Mouse (Mus musculus) A20 (cell line): Measurements from ENCODE around the gene Chrm2.

Source experiments
- DNase-seq: peaks from one replicate; pipeline ENCODE4 v3.0.0-alpha.2; 2011; ENCODE audit warnings: low read depth, low spot score

Chrm2 gene

DNA sequence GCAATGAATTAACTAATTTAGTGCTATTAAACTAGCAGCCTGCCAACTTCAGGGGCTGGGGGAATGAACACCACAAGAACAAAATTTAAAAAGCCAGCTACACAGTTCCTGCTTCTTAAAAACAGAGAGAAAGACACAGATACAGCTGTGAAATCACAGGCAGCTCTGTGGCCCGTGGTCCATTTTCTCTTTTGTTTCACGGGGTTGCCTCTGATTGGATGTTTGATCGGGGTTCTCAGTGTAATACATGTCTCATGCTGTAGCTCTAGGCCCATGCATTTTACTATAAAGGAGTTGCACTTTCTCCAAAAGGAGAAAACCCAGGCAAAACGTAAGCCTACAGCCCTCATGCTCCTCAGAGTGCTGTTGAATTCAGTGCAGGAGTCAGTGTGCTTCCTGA is 128.6 kb downstream of the Chrm2 start:
- DNase-seq: no peak

DNA sequence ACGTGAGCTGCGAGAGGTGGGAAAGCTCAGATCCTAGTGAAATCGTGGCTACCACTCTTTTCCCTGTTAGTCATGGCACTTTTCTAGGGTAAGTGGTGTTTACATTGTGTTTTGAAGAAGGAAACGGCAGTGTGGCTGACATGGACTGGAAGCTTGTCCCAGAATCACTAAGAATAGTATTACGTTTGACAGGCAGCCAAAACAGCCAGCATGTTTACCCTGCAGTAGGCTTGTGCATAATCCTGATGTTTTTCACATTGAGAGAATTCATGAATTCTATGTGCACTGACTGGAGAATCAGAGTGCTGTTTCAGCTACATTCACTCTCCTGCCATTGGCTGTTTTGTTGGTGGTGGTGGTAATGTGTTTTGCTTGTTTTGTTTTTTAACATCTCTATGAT is 129.4 kb downstream of the Chrm2 start:
- DNase-seq: no peak

DNA sequence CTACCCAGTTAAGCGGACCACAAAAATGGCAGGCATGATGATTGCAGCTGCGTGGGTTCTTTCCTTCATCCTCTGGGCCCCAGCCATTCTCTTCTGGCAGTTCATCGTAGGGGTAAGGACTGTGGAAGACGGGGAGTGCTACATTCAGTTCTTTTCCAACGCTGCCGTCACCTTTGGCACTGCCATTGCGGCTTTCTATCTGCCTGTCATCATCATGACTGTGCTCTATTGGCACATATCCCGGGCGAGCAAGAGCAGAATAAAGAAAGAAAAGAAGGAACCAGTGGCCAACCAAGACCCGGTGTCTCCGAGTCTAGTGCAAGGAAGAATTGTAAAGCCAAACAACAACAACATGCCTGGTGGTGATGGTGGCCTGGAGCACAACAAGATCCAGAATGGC is 135.7 kb downstream of the Chrm2 start:
- DNase-seq: no peak

DNA sequence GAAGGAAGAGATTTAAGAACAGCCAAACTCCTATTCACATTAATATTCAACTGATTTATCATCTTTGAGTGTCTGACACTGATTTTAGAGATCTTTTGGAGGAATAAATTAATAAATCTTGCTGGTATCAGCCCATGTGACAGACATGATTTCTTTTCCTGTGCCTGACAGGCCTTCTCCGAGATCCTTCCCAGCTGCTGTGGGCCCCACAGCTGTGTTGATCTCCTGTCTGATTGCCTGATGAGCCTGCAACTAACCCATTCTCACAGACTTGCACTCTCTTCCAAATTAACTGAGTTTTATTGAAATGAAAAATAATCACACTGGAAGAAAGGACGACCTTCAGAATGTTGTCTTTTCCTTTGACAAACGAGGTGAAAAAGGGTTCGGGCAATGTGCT is 140.6 kb downstream of the Chrm2 start:
- no peak for DNase-seq

DNA sequence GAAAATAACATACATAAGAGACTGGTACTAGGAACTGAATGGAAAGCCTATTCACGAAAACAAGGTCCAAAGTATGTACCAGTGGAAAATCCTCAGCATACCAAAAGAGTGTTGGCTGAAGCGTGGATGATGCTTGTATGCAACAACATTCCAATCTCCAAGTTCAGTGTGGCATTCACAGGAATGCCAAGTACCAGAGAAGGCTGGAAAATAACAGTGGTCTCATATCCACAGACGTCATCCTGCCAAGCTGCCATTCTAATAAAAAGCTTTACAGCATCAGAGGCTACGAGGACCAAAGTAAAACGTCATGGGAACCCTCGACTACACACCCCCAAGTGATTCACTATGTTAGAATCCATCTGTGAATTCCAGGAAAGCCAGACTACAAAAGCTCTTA is 153.4 kb downstream of the Chrm2 start:
- no peak for DNase-seq

DNA sequence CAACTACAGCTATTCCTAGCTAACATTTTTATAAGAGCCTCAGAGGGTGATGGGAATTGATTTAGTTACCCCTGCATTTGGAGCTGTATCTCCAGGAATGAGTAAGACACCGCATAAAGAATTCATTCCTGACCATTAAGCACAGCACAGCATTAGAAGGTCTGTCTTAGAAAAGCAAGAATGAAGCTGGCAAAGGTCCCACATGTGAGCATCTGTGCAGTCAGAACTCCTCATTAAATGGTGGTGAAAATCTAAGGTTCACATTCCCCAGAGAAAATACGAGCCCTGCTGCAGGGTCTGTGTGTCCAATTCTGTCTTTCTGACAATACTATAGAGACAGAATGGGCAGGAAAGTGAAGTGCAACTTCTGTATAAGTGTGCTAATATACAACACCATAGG is 179.0 kb downstream of the Chrm2 start:
- DNase-seq: no peak
